Mouse (Mus musculus) intestine, embryonic 14.5 days (tissue): ENCODE data around the gene Gm9758. TPM values are rescaled to one million over a fixed set of nuclear protein-coding genes. Genes with fewer than 3 reads are reported as not detected.

Experiments
- polyA plus RNA-seq: library from polyadenylated mRNA; unstranded; fragments of >200 nt; fragmentation: Nextera tagmentation; extraction: Ambion mirVana; gene quantifications from 2 replicates; pipeline ENCODE4 v1.2.1, GENCODE M21; 2014

The Gm9758 gene
- polyA plus RNA-seq, 1 experiment from 2014 or later, result not detected

Other genes with a start within 250 kb of the Gm9758 start
- gene Speer4e, start 23.5 kb upstream of the Gm9758 start, polyA plus RNA-seq, result not detected in 2 replicates
- gene Gm10354, start 64.0 kb upstream of the Gm9758 start, polyA plus RNA-seq, result not detected in 2 replicates
- gene Gm17019, start 118.1 kb upstream of the Gm9758 start, polyA plus RNA-seq, result not detected in 2 replicates